Mouse (Mus musculus): ENCODE data around the gene Yju2.
"Not testable (repeated sequence)": the region's sequence is repeated elsewhere in the genome, so short reads cannot be mapped to it uniquely, and the experiment has no call there.

Gene Yju2

GRCm38 (mm10) chr17:55958918-55959728, at the start of gene Yju2:
Yju2 (plus strand) TSS chr17:55959099.
- DNase-seq (ENCODE audit: extremely low read depth, low read depth, low spot score): peak; percentile 67

DNA sequence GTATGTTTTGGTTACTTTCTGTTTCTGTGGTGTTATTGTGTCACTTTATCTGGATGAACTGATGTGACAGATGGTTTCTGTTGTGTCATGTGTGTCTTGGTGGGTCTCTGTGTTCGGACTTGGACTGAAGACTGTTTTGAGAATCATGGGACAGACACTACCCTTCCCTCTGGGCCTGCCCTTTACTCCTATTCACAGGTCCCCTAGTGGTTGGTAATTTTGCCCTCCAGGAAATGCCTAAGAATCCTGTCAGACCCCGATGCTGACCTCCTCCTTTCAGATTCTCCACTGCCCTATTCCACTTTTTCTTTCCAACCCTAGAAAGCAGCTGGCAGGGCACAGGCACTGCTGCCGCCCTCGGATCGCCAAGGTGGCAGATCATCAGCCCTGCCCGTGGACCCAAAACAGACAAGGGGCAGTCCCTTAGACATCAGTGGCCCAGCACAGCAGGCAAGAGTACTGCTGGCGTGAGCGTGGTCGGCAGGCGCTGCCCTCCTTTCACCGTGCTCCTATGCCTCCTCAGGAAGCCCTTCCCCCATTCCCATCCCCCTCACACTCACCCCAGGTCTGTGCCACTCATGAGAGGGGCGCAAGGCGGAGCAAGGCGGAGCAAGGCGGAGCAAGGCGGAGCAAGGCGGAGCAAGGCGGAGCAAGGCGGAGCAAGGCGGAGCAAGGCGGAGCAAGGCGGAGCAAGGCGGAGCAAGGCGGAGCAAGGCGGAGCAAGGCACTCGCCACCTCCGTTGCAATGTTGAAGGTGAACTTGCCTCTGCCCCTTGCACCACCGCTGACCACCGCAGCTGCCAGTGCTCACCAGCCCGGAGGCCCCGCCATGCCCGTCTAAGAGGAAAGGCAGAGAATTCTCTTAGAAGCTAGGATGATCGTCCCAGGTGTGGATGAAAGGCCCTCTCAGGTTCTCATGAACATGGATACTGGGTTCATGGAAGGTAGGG, 27.1 kb upstream of the Yju2 start:
- DNase-seq (ENCODE audit: extremely low read depth, low read depth, low spot score): no peak

- DNase-seq (ENCODE audit: extremely low read depth, low read depth, low spot score): no peak
These were observed 26.3 kb upstream of the Yju2 start for GRCm38 (mm10) chr17:55932635-55933034.

GRCm38 (mm10) chr17:55933191-55933590, 25.7 kb upstream of the Yju2 start:
- DNase-seq (ENCODE audit: extremely low read depth, low read depth, low spot score): no peak

GRCm38 (mm10) chr17:55944387-55944865, 14.5 kb upstream of the Yju2 start:
- DNase-seq (ENCODE audit: extremely low read depth, low read depth, low spot score): not testable (repeated sequence)

DNA sequence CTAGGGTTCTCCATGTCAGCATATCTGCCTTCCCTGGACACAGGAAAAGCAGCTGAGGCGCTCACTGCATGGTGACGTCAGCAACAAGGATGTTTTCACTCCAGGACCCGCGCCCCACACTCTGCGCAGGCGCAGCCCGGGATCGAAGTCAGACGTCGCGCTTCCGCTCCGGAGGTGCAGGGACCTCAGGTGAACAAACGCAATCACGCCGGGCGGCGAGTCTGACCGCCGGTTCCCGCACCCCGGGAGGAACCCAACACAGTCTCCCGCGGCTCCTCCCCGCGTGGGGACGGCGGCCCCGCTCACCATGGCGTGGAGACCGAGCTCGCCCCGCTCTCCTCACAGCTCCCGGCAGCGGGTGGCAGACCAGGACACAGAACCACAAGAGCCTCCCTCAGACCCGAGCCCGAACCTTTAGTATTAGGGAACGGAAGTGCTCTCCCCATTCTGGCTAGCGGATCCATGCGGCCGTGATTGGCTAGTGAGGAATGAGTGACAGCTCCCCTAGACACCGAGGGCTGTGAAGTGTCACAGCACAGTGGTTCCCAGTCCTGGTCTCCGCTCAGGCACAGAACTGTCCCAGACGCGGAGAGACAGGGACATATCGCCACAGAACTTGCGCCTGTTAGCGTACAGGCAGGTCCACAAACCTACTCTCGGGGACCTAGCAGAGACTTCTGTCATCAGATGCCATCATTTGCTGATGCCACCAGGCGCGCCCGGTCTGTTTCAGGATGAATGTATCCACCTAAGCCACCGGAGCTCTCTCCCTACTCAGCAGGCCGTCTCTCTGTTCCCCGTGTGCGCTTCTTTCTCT, 13.8 kb upstream of the Yju2 start:
- DNase-seq (ENCODE audit: extremely low read depth, low read depth, low spot score): not testable (repeated sequence)

DNA sequence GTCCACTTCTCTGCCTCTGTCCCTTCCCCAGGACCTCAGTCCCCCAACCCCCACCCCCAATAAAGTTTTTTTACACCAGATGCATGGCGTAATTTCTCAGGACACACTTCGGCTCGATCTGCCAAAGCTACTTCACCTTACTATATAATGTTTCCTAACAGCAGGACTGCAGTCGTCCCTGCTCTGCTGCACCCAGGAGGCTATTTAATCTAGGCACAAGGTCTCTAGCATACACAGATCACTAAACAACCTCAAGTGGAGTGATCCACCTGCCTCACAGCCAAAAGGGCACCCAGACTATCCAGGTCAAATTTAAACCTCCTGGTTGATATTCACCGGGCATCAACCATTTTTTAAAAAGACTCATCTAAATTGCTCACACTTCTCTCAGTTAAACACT, 13.2 kb upstream of the Yju2 start:
- DNase-seq (ENCODE audit: extremely low read depth, low read depth, low spot score): no peak

DNA sequence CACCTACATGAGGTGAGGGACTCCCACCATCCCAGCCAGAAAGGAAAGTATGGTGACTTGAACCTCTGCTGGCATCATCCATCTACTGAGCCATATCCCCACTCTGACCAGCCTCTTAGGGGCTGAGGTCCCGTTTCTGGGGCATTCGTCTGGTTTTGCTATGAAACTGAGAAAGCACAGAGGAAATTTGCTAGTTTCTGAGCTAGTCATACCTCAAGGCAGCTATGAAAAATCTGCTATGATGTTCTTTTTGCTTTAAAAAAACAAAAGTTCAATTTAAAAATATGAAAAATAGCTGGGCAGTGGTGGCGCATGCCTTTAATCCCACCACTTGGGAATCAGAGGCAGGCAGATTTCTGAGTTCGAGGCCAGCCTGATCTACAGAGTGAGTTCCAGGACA, 10.3 kb upstream of the Yju2 start:
- no peak for DNase-seq (ENCODE audit: extremely low read depth, low read depth, low spot score)

DNA sequence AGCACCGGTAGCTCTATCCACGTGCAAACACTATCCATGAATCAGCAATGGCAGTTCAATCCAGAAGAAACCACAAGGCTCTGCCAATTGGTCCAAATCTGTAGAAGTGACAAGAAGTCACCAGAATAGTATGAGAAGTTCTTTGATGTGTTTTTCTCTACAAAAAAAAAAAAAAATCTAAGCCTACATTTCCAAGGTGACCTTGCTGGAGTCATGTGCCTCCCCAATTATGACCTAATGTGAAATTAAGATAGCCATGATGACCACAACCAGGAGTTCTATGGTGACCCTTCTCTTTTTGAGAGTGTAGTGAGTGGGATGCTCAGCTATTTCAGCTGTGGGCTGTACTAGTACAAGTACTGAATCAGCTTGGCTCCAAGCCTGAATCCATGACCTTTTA, 9.5 kb upstream of the Yju2 start, which contains the start of gene Zfp119b:
Gene Zfp119b, minus strand, starts transcription at position 101 of the 400 bp plus-strand sequence.
- no peak for DNase-seq (ENCODE audit: extremely low read depth, low read depth, low spot score)

DNA sequence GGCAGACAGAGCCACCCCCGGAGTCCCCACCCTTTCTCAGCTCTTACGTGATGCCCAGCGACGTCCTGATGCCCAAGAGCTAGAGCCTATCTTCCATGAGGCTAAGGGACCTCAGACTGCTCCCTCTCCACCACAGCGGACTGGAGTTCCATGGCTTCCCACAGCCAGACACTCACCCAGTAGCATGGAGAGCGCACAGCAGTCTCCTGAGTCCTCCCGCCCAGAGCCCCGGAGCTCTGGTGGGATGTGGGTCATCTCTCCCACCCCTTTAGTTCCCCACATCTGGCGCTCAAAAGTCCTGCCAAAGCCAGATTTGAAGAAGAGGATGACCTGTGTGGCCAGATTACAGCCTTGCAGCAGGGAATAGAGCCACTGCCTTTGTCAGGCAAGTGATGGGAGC, 8.3 kb upstream of the Yju2 start:
- no peak for DNase-seq (ENCODE audit: extremely low read depth, low read depth, low spot score)

DNA sequence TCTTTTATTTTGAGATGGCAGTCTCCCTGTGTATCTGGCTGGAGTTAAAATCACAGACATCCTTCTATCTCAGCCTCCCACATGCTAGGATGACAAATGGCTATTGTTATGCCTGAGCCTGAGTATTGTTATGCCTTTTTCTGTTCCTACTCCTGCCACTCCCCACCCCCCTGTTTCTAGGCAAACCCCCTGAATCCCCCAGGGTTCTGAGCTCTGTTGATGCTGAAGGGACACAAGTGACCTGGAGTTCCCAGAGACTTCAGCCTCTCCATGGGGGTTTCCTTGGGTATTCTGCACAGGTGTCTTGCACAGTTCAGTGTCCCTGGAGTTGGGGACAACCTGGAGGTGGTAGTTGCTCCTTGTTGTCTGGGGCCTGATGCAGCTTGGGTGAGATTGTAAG, 6.9 kb upstream of the Yju2 start:
- no peak for DNase-seq (ENCODE audit: extremely low read depth, low read depth, low spot score)

DNA sequence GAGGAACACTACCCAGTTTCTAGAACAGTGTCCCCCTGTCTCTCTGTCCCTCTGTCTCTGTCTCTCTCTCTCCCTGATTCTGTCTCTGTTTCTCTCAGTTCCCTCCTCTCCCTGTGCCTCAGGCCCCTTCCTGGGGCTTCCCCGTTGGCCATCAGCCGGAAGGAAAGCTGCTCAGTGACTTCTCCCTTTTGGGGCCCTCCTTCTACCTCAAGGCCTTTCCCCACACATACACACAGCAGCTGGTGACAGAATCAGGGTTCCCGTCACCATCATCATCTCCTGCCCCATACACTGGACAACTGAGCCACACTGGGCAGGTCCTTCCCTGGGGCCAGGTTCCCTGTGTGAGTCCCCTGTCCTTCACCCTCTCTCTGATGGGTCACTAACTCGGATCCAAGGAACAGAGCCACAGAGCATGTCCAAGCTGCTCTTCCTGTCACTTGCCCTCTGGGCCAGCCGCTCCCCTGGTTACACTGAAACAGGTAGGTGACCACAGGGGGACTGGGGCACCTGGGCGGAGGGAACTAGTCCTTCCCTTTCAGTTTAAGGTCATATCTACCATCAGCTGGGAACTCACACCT, 6.4 kb upstream of the Yju2 start, which contains the start of gene Ebi3:
Gene Ebi3, plus strand, starts transcription at position 194 of the 581 bp plus-strand sequence.
- DNase-seq (ENCODE audit: extremely low read depth, low read depth, low spot score): no peak

DNA sequence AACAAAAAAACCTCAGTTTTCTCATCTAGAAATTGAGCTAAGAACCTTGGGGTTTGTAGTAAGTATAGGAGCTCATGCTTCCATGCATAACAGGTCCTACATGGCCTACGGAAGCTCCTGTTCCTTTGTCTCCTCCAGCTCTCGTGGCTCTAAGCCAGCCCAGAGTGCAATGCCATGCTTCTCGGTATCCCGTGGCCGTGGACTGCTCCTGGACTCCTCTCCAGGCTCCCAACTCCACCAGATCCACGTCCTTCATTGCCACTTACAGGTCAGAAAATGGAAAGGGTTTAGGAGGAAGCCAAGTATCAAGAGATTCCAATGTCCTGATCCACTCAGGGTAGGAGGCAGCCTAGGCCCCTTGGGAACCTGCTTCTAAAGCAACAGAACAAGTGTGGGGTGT, 5.1 kb upstream of the Yju2 start:
- no peak for DNase-seq (ENCODE audit: extremely low read depth, low read depth, low spot score)

- DNase-seq (ENCODE audit: extremely low read depth, low read depth, low spot score): no peak
These were observed 4.7 kb upstream of the Yju2 start for GRCm38 (mm10) chr17:55954229-55954628.

DNA sequence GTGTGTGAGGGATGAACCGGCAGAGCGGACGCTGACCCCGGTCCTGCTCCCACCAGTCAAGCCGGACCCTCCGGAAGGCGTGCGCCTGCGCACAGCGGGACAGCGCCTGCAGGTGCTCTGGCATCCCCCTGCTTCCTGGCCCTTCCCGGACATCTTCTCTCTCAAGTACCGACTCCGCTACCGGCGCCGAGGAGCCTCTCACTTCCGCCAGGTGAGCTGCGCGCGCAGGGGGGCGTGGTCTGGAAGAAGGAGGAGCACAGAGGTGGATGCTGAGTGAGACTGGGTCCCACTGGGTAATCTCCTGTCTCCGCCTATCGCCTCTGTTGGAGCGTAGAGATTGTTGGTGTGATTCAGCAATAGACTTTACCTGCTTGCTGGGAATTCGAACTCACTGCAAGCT, 2.8 kb upstream of the Yju2 start:
- no peak for DNase-seq (ENCODE audit: extremely low read depth, low read depth, low spot score)

DNA sequence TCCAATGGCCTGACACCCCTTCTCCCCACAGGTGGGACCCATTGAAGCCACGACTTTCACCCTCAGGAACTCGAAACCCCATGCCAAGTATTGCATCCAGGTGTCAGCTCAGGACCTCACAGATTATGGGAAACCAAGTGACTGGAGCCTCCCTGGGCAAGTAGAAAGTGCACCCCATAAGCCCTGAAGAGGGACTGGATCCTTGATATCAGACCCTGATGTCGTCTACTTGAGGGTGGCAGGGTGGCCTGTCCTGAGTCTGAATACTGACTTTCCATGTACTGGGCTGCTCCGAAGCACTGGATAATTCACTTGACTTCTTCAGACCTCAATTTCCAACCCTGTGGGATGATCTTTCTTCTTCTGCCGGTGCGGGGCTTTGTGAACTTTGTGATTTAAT, 2.3 kb upstream of the Yju2 start:
- DNase-seq (ENCODE audit: extremely low read depth, low read depth, low spot score): no peak

GRCm38 (mm10) chr17:55957168-55957567, 1.7 kb upstream of the Yju2 start:
- DNase-seq (ENCODE audit: extremely low read depth, low read depth, low spot score): no peak

- no peak for DNase-seq (ENCODE audit: extremely low read depth, low read depth, low spot score)
These were observed 944 bp upstream of the Yju2 start for GRCm38 (mm10) chr17:55957726-55958583.

GRCm38 (mm10) chr17:55958584-55958886, 364 bp upstream of the Yju2 start:
- DNase-seq (ENCODE audit: extremely low read depth, low read depth, low spot score): no peak
